Mouse (Mus musculus) thymus, postnatal 0 days (tissue): ENCODE measurements around the gene Fbll1. TPM values are rescaled to one million over a fixed set of nuclear protein-coding genes. Genes with fewer than 3 reads are reported as not detected.

ENCODE experiments used
- DNase-seq: peaks from one replicate; pipeline ENCODE4 v3.0.0-alpha.2; 2015; ENCODE audit warnings: low spot score
- microRNA counts: library from miRNA; unstranded; fragments of <30 nt; microRNA quantifications from one replicate; lab custom pipeline; 2015
- microRNA-seq: library from miRNA; unstranded; fragments of <30 nt; microRNA quantifications from one replicate; pipeline ENCODE4, GENCODE M21; 2016; ENCODE audit warnings: borderline number of aligned reads
- polyA plus RNA-seq: library from polyadenylated mRNA; unstranded; fragments of >200 nt; fragmentation: Nextera tagmentation; extraction: Ambion mirVana; gene quantifications from 2 replicates; pipeline ENCODE4 v1.2.1, GENCODE M21; 2015

Fbll1 gene
- polyA plus RNA-seq, 1 experiment from 2014 or later = not detected

DNA sequence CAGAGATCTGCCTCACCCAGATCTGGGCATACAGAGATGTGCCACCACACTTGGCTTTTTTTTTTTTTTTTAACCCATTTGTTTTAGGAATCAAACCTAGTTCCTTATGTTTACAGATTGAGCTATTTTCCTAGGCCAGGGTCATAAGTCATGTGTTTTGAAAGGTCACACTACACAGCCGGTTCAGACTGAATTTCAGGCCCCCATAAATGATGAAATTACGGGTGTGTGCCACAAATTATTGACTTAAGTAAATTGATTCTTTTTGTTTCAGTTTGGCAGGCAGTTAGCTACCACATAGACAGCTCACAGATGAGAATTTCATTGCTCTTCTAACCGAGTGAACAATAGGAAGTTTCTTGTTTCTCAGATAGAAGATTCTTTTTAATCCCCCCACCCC lies 14.7 kb downstream of the Fbll1 start:
- no peak for DNase-seq

DNA sequence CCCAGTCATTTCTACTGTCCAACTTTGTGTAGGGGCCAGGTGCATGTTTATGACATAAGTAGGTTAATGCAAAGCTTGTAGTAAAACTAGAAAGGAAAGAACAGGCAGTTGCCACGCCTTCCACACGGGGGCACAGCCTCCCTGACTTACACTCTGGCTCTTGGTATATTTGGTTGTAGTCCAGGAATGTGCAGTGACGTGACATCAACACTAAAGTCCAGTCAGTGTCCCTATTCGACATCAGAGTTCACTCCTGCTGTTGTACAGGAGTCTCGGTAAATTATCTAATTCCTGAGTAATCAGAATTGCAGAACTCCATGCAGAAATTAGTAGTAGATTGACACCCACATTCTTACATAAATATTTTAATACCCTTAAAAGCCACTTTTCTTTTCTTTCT lies 15.6 kb downstream of the Fbll1 start:
- no peak for DNase-seq

DNA sequence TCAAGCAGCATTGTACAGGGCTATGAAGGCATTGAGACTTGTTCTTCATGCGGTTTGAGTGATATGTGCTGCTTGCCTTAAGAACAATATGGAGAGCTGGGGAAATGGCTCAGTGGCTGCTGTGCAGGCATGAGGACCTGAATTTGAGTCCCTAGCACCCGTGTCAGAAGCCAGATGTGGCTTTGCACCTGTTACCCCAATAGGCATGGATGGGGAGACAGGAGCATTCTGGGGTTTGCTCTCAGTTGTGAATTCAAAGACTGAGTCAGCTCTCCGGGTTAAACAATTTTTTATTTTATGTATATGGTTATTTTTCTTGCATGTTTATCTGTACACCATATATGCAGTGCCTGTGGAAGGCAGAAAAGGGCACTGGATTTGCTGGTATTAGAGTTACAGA lies 16.2 kb downstream of the Fbll1 start:
- no peak for DNase-seq

DNA sequence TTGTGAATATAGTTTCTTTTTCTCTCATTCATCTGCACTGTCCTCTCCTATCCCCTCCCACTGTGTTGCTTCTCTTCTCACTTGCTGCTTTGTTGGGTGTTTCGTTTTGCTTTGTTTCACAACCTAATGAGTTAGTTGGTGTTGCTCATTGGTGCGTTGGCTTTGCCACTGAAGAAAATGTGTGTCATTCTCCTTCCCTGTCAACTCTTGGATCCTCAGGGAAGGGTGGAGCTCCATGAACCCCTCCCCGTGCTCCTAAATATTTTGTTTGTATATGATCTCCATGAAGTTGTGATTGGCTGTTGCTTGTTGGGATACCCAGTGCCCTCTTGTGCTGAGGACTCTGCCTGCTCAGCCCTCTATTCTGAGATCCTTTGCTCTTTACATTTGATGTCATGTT lies 18.3 kb downstream of the Fbll1 start:
- DNase-seq = no peak

DNA sequence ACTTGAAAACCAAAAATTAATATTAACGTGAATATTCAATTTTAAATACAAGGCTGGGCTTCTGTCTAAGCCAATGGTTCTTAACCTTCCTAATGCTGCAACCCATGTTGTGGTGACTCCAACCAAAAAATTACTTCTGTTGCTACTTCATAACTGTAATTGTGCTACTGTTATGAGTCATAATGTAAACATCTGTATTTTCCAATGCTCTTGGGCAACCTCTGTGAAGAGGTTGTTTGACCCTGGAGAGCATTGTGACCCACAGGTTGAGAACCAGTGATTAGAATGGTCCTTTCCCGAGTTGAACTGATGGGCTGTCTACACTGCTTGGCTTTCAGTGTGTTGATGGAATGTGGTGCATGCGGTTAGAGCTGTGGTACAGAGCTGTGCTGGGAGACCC lies 22.2 kb downstream of the Fbll1 start:
- no peak for DNase-seq

DNA sequence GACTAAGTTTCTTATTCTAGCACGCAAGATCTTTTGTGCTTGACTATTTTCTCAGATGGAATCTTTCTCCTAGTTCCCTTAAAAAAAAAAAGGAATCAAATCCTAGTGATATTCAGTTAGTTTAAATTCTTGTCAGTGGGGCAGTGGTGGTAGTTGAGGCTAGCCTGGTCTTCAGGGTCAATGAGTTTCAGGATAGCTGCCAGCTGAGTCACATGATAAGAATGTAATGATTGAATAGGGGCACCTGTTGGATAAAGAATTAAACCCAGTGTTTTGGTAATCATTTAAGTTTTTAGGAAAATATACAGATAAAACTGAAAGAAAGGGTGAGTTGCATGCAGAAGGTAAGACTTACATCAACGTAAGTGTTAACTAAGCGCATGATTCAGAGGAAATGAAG lies 23.1 kb downstream of the Fbll1 start:
- no peak for DNase-seq

DNA sequence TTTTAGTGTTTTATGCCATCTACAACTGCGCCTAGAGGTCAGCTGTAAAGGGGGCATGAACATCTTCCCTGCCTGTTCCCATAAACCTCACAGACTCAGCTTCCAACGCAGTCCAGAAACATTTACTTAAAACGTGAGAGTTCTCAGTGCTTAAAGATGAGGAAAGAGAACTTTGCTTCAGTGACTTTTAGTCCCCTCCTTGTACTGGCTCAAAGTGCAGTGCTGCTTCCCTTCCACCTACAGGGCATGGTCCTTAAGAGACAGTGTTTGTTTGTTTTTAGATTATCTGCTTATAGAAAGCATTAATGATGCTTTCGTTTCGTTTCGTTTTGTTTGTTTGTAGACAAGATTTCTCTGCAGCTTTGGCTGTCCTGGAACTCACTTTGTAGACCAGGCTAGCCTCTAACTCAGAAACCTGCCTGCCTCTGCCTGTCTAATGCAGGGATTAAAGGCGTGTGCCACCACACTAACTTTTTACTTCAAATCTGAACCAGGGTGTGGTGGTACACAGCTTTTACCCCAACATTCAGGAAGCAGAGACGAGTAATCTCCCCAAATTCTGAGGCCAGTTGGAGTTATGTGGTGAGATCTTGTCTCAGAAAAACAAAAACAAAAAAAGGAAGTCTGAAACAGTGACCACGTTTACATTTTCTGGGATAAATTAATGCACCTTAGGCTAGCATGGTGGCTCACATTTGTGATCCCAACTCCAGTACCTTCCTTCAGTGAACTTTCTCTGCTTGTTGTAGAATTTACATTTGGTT lies 27.8 kb downstream of the Fbll1 start:
- DNase-seq = no peak

DNA sequence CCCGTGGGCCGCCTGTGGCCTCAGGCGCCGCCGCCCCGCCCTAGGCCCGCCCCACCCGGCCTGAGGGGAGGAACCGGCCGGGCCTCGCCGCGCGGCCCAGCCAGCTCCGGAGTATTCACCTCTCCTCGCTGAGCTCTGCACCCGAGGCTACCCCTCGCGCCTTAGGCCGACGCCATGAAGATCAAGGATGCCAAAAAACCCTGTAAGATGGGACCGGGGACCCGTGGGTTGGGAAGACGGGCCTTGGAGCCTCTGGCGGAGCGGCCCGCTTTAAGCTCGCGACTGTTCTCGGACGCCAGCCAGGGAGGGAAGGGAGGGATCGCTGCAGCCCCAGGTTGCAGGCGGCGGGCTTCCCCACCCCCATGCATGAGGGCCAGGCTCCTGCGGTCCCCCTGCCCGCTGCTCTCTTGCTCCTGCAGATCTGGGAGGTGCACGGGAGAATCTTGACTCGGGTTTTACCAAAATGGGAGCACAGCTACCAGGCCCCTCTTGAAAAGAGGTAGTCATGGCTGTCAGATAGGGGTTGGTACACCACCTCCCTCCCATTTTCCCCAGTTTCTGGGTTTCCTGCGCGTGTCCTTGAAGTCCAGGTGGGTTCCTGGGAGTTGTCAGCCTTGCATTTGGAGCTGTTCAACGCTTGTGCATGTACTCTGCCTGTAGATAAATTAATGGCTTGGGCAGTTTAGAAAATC lies 28.8 kb downstream of the Fbll1 start:
- no peak for DNase-seq

DNA sequence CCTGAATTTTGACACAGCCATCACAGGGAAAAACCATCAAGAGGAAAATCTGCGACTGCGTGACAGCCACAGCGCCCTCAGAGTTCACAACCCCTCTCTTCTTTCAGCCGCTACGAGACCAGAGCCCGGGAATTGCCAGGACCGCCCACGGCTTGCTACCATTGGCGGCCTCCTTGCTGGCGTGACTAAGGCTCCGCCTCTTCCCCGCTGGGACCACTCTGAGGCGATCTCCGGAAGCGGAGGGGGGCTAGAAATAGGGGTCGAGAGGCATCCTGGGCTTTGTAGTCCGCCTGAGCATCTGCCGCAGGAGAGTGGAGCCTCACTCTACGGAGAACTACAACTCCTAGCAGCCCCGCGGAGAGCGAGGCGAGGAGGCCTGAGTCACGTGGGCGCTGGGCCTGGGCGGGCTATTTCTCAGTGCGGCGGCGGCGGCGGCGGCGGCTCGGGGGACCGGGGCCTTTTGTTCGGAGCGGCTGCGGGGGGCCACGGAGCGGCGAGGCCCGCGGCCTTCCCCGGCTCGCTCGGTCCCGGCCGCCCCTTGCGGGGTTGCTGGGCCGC lies 29.4 kb downstream of the Fbll1 start, which contains the start of gene Pank3:
TSS of gene Pank3 (plus strand) at position 297 of the 558 bp plus-strand sequence.
- DNase-seq = peak; percentile 98

DNA sequence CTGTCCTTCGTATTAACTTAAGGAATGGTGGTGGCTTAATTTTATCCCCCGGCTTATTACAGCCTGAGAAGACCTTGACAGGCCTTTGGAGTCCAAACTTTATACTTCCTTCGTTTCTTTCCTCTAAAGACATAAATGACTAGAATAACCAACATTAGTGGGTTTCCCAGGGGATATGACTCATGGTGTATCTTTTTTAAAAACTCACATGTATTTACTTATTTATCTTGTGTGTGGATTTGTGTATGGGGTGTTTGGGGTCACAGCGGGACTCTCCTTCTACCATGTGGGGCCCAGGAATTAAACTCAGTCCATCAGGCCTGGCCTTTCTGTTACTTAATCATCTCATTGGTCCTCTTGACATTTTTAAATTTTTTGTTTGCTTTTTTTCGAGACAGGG lies 31.8 kb downstream of the Fbll1 start:
- DNase-seq = no peak

DNA sequence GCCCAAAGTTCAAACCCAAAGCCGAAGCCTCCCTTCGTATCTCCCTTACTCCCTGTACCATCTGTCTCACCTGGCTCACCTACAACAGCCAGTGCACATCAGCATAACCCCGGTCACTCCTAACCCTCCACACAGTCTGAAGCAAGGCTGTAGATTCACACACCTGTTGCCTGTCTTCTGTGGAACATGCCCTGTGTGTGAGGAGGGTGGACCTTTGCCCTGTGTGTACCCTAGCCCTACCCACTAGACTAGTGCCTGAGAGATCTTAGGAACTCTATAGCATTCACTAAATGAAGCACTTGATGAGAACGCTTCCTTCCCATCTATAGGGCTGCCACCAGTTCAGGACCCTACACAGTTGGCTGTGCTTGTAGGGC lies 38.1 kb downstream of the Fbll1 start:
- no peak for DNase-seq

DNA sequence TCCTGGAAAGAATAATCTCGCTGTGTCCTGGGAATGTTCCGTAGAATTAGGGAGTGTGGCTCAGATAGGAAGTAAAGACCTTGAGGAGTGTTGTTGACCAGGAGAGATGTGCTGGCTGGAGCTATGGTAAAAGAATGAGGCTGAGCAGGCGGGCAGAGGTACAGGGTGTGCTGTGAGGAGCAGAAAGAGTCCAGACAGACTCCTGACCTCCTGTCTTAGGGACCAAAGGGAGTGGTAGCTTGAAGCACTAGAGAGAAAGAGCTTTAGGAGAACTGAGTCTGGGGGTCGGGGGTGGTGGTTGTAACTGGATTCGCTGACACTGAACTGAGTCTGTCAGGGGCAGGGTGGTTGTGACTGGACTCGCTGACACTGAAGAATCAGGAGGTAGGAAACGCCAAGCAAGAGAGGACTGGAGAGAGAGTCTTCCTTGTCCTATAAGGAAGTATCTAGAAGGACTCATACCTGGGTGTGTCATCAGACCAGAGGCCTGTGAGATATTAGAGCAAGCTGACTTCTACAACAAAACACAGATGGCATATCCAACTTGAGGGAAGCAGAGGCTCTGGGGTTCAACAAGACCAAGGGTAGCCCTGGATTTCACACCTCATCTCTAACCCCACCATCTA lies 38.6 kb downstream of the Fbll1 start:
- DNase-seq = no peak

DNA sequence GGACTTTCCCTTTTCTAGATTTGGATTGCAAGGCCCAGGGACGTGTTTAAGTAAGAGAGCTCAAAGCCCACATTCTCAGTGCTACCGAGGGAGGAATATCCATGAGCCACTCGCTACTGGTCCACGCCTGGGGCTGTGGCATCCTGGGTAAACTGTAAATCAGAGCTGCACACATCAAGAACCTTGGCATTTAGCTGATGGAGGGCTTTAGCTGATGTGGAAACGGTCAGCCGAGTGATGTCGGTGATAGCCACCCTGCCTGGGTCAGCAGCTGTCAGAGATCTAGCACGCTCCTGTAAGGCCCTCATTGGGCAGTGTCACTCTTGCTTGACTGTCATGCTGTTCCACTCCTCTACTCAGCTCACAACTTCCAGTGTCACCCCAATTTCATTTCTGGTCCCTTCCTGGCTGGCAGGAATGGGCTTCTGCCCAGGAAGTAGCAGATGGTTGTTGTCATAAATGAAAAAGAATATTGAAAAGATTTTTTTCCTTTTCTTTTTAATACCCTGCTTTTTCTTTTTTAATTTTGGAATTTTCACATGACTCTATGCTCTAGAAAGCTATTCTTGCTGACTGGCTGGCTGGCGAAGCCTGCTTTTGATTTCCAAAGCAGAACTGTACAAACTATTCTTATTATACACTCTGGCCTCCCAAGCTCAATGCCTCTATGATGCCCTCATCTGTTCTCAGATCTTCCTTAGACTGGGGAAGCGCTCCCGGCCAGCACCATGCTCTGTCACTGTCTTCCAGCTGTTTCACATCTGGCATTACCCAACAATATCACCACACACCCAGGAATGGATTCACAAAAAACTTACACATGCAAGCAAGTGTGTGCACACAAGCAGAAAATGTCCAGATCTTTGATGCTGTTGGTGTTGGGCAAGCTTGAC lies 42.0 kb downstream of the Fbll1 start:
- no peak for DNase-seq

DNA sequence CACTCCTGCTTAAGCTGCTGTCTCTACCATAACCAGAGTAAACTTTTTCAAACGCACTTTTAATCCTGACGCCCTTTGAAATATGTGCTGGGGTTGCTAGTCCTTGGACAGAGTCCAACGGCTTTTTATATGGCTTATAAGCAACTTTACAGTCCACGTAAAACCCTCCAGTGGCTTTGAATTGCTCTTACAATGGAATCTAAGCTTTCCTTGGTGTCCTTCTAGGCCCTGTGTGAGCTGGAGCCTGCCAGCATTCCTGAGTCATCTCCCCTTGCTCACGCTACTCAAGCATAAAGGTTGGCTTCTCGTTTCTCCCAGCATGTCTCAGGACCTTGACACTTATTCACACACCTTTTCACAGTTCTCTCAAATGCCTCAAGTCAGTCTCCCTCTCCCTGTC lies 43.1 kb downstream of the Fbll1 start:
- no peak for DNase-seq

DNA sequence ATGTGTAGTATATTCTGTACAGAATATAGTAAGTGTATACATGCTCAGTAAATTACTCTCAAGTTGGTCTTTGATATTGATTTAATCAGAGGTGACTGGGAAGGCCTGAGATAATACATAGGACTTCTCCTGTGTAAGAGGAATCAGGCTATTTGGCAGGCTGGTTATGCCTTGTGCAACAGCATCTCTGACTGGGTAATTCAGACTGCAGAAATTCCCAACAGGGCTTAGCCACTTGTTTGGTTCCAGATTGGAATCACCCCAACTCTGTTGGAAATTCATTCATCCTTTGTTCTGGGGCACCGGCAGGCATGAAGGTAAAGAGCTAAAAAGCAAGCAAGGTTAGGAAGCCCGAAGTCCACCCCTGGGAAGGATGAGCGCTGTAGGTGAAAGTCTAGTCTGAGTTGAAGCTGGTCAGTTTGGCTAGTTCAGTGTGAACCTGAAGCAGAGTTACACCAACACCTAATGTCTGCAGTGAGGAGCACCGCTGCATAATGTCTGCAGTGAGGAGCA lies 43.7 kb downstream of the Fbll1 start:
- no peak for DNase-seq

DNA sequence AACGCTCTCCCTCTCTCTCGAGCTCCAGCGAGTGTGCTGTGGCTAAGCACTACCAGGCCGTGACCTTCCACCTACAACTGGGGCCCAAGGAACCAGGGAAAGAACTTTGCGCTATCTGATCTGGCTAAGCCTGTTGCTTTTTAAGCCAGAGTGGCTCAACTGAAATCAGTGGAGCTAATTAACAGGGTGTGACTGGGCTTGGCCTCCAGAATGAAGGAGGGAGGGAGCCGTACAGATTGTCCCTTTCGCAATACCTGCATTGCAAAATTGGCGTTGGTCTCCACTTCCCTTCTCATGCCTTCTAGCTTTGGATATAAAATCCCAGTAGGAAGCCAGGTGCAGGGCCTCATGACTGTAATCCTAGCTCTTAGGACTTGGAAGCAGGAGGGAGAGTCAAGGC lies 48.1 kb downstream of the Fbll1 start:
- DNase-seq = no peak

MicroRNA genes within 50 kb of the gene (microRNA counts, 519-probe panel; counts per million panel counts)
- microRNA mmu-miR-103 (lab: Ali Mortazavi, UCI) = 7,331 counts per million, percentile 95 among the panel's probes with 10 or more counts

Small RNAs within 50 kb of the gene (microRNA-seq; reads per million reads assigned to microRNA genes)
- gene Mir103-1 = 5.4 reads per million, percentile 7 among the genes with 10 or more reads in this experiment

Other genes with a start within 250 kb of the Fbll1 start
- gene Pank3, start 29.4 kb downstream of the Fbll1 start, polyA plus RNA-seq = 11.3 and 13.6 TPM in 2 replicates
- gene Rars, start 35.6 kb upstream of the Fbll1 start, polyA plus RNA-seq = 71.7 and 82.6 TPM in 2 replicates
- 1.2 and 1.5 TPM in 2 replicates for gene Wwc1, start 181.6 kb upstream of the Fbll1 start, polyA plus RNA-seq